Mouse (Mus musculus) cerebellum, adult 18-20 months (tissue): Measurements from ENCODE around the gene Prr13.
A peak's percentile ranks its signal among the peaks of the same experiment; 100 is the strongest.

Source experiments
- DNase-seq, 2 experiments: peaks; one replicate each; pipeline ENCODE4 v3.0.0; 2021

Gene Prr13

GRCm38 (mm10) chr15:102461430-102462075 is 2.7 kb downstream of the Prr13 start:
- DNase-seq: no peak

GRCm38 (mm10) chr15:102463666-102464065 is 4.8 kb downstream of the Prr13 start:
- DNase-seq: peak in 1 of 2 experiments; percentile 26

DNA sequence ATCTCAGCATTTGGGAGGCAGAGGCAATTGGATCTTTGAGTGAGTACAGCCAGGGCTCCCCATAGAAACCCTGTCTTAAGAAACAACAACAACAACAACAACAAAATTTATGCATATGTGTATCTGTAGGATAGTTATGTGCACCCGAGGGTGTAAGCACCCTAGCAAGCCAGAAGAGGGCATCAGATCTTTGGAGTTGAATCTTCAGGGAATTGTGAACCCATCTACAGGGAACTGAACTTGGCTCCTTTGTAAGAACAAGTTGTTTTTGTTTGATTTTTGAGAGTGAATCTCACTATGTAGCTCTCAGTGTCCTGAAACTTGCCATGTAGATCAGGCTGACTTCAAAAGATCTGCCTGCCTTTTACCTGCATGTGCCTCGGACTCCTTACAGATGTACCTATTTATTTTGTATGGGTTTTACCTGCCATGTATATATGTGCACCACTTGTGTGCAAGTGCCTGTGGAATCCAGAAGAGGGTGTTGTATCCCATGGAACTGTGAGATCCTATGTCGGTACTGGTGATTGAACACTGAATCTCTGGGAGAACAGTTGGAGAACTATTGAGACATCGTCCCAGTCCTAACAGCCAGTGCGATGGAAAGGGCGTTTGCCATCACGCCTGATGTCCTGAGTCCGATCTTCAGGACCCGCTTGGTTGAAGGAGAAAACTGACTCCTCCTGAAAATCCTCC is 10.0 kb downstream of the Prr13 start:
- DNase-seq: no peak

DNA sequence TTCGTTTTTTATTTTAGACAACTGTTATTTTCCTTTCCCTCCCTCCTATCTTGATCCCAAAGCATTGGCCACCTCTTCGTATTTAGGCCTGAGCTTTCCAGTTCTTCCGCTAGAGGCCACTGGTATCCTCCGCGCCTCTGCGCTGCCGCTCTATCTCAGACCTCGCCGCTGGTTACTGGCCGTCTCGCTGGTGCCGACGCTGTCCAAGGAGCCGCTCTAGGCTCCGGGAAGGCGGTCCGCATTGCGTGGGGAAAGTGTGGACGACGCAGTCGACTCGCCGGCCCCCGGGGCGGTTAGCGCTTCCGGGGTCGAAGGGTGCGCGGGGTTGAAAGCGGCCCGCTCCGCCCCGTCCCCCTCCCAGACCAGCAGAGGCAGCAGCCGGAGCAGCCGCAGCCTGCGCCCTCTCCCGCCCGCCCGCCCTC is 11.4 kb downstream of the Prr13 start, which contains the start of gene Pcbp2:
Pcbp2 (plus strand) TSS at position 357 of the 422 bp plus-strand sequence.
- DNase-seq: peak; percentile 95 to 98

- DNase-seq: peak; percentile 75 to 85
Measured at GRCm38 (mm10) chr15:102470605-102471294, 11.9 kb downstream of the Prr13 start.

DNA sequence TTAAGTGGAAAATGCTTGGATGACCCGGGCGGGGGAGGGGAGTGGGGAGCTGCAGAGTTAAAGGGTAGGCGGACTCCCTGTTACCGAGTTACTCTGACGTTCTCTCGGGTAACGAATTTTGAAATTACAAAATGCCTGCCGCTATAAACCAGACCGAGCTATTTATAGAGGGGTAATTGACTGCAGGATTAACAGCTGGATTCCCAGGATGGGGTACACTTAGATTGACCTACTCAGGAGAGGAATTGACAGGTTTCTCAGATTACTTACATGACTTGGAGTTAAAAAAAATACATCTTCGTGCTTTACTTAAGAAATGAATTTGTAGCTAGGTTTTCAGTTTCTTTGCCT is 12.4 kb downstream of the Prr13 start:
- no peak for DNase-seq

DNA sequence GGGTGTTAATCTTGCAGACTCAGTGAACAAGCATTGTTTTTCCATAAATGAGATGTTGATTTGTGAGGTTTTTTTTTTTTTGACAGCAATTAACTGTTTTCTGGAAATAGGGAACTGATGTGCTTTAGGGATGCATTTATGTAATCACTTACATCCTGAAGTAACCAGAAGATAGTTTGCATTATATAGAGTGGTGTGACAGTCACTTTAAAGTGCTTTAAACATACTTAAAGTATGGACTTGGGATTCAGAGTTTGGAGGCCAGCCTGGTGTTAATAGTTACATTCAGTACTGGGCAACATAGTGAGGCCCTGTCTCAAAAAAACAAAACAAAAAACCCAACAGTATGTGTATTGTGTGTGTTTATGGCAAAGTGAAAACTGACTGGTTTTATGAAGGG is 12.9 kb downstream of the Prr13 start:
- no peak for DNase-seq

GRCm38 (mm10) chr15:102473246-102473645 is 14.4 kb downstream of the Prr13 start:
- DNase-seq: peak in 1 of 2 experiments; percentile 32

- DNase-seq: no peak
Measured at GRCm38 (mm10) chr15:102474520-102474919, 15.7 kb downstream of the Prr13 start.

- no peak for DNase-seq
Measured at GRCm38 (mm10) chr15:102483136-102483535, 24.3 kb downstream of the Prr13 start.

- no peak for DNase-seq
Measured at GRCm38 (mm10) chr15:102485853-102486252, 27.0 kb downstream of the Prr13 start.

GRCm38 (mm10) chr15:102487664-102488063 is 28.8 kb downstream of the Prr13 start:
- DNase-seq: no peak

DNA sequence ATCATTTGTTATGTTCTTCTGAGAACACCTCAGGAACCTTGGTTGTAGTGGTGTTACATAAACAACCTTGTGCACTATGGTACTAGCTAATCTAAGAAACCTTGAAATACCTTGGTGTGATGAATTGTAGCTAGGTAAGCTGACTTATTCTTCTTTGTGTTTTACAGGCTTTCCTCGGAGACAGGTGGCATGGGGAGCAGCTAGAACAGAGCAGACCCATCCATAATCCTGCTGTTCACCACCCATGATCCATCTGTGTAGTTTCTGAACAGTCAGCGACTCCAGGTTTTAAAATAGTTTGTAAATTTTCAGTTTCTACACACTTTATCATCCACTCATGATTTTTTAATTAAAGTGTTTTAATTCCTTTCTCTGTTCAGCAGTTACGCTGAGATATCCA is 39.5 kb downstream of the Prr13 start:
- DNase-seq: no peak

GRCm38 (mm10) chr15:102499370-102499769 is 40.5 kb downstream of the Prr13 start:
- no peak for DNase-seq

- no peak for DNase-seq
Measured at GRCm38 (mm10) chr15:102499851-102500250, 41.0 kb downstream of the Prr13 start.

DNA sequence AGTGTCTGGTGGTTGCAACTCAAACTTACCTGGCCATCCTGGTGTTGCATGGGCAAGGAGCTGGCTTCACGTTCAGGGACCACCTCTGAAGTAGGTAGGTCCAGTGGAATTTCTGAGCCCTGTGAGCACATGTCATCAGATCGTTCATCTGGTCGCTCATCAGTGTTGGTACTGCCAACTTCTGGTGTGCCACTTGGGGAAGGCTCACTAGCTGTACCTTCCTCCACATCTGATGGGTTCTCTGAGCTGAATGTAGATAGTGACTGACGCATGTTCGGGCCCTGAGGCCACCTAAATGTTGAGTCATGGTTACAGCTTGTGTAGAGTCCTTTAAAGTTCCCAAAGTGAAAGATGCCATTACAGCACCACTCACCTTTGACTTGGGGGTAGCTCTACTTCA is 41.7 kb downstream of the Prr13 start:
- no peak for DNase-seq

GRCm38 (mm10) chr15:102501084-102501814 is 42.4 kb downstream of the Prr13 start:
- DNase-seq: no peak

- no peak for DNase-seq
Measured at GRCm38 (mm10) chr15:102502254-102502840, 43.5 kb downstream of the Prr13 start.

DNA sequence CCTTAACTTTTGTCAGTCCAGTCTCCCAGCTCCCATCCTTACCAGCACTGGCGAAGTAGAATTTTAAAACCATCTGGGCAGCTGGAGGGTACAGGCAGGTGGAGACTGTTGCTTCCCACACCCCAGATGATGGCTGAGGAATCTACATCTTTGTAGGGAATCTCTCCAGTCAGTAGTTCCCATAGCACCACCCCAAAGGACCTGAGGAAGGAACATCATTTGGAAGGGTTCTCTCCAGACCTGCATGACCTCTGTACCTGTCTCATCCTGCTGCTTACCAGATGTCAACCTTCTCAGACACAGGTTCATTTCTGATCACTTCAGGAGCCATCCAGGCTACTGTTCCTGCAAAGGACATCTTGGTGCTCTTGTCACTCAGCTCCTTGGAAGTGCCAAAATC is 44.6 kb downstream of the Prr13 start, which contains the start of gene Gm10337:
Gm10337 (plus strand) TSS at position 276 of the 400 bp plus-strand sequence.
- DNase-seq: no peak

DNA sequence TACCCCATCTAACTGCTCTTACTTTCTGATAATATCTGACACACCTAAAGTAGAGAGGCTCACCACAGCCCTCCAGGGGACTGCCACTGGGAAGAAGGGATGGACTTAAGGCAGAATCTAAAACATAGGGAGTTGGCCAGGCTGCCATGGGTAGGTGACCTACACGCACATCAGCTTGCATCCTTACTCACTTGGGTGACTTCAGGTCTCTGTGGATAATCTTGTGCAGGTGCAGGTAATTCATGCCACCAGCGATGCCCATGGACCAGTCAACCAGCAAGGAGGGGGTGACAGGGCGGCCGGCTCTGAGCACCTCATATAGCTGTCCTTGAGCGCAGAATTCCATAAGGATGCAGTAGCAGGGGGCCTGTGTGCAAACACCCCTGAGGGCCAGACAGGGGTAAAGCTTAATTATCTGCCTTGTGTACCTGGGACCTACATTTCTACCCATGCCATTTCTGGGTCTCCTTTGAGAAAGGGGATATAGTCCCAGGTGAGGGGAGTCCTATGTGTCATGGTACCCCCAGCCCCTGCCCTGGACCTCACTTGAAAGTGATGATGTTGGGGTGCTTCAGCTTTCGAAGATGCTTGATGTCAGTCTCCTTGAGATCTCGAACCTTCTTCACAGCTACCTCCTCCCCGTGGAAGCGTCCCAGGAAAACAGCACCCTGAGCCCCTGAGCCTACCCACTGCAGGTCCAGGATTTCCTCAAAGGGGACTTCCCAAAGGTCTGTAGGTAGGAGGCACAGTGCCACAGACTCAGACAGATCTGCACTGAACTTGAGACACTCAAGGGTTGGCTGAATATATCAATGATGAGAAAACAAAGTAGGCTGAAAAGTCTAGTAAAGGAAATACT is 45.3 kb downstream of the Prr13 start:
- DNase-seq: no peak

GRCm38 (mm10) chr15:102505073-102505769 is 46.4 kb downstream of the Prr13 start:
- peak in 1 of 2 experiments; percentile 13 for DNase-seq
